Mouse (Mus musculus): ENCODE results near the gene Twistnb. TPM values are rescaled to one million over a fixed set of nuclear protein-coding genes. Genes with fewer than 3 reads are reported as not detected.

Twistnb gene
- polyA plus RNA-seq, 1 experiment from 2014 or later: 51.3 TPM

GRCm38 (mm10) chr12:33433812-33434211 lies 4.4 kb downstream of the Twistnb start:
- peaks cover 5% of the 10 kb centered on the region for H3K4me1 ChIP-seq
- WGBS: 71% methylated on average over 9 of the region's 9 CpGs
- peaks cover 18% of the 10 kb centered on the region; the same call in 1 of the 2 replicates for H3K36me3 ChIP-seq
- no peak overlapping the region for H3K4me2 ChIP-seq
- no peaks in the 10 kb centered on the region for H3K27me3 ChIP-seq
- no peaks in the 10 kb centered on the region for H3K9me3 ChIP-seq
- no peak overlapping the region for H3K27ac ChIP-seq
- H3K4me3 ChIP-seq: no peak overlapping the region
- no peak overlapping the region for H3K9ac ChIP-seq
- no peak for ATAC-seq (ENCODE audit: borderline replicate concordance, extremely low read depth, low FRiP score, low TSS enrichment)

GRCm38 (mm10) chr12:33434758-33435157 lies 5.3 kb downstream of the Twistnb start:
- Histone ChIP-seq H3K9me3 (no peaks in the 10 kb centered on the region), H3K27me3 (no peaks in the 10 kb centered on the region), H3K4me1 (peaks cover 5% of the 10 kb centered on the region), H3K4me3 (no peak overlapping the region), H3K27ac (no peak overlapping the region), H3K36me3 (peaks cover 22% of the 10 kb centered on the region), H3K9ac (no peak overlapping the region), H3K4me2 (no peak overlapping the region)
- no peak for ATAC-seq (ENCODE audit: borderline replicate concordance, extremely low read depth, low FRiP score, low TSS enrichment)
- WGBS: 94% methylated on average over 4 of the region's 4 CpGs

GRCm38 (mm10) chr12:33455418-33455817 lies 26.0 kb downstream of the Twistnb start:
- ATAC-seq (ENCODE audit: borderline replicate concordance, extremely low read depth, low FRiP score, low TSS enrichment): no peak
- Histone ChIP-seq H3K4me2 (no peak overlapping the region), H3K27ac (no peak overlapping the region), H3K4me3 (no peak overlapping the region), H3K27me3 (no peaks in the 10 kb centered on the region), H3K36me3 (no peaks in the 10 kb centered on the region), H3K9me3 (no peaks in the 10 kb centered on the region), H3K9ac (no peak overlapping the region), H3K4me1 (0 out of 2 replicates have a peak, but pooled peaks cover 3% of the 10 kb centered on the region)
- 68% methylated on average over 7 of the region's 7 CpGs for whole genome bisulfite sequencing

GRCm38 (mm10) chr12:33456242-33456641 lies 26.8 kb downstream of the Twistnb start:
- no peaks in the 10 kb centered on the region for H3K9me3 ChIP-seq
- no peaks in the 10 kb centered on the region for H3K36me3 ChIP-seq
- H3K4me2 ChIP-seq: no peak overlapping the region
- WGBS: 40% methylated on average over 5 of the region's 5 CpGs
- no peak overlapping the region for H3K27ac ChIP-seq
- H3K27me3 ChIP-seq: no peaks in the 10 kb centered on the region
- no peak for ATAC-seq (ENCODE audit: borderline replicate concordance, extremely low read depth, low FRiP score, low TSS enrichment)
- no peak overlapping the region for H3K4me3 ChIP-seq
- 0 out of 2 replicates have a peak, but pooled peaks cover 3% of the 10 kb centered on the region for H3K4me1 ChIP-seq
- H3K9ac ChIP-seq: no peak overlapping the region

- Histone ChIP-seq H3K9ac (no peak overlapping the region), H3K4me2 (no peak overlapping the region), H3K9me3 (no peaks in the 10 kb centered on the region), H3K27ac (no peak overlapping the region), H3K4me3 (no peak overlapping the region), H3K36me3 (no peaks in the 10 kb centered on the region), H3K4me1 (no peaks in the 10 kb centered on the region), H3K27me3 (no peaks in the 10 kb centered on the region)
- 22% methylated on average over 5 of the region's 5 CpGs for WGBS
- no peak for ATAC-seq (ENCODE audit: borderline replicate concordance, extremely low read depth, low FRiP score, low TSS enrichment)
Measured at GRCm38 (mm10) chr12:33480975-33481374, 51.5 kb downstream of the Twistnb start.

- WGBS: 79% methylated on average over 2 of the region's 2 CpGs
- Histone ChIP-seq H3K9me3 (no peaks in the 10 kb centered on the region), H3K36me3 (no peaks in the 10 kb centered on the region), H3K4me3 (no peak overlapping the region), H3K9ac (no peak overlapping the region), H3K4me2 (no peak overlapping the region), H3K4me1 (no peaks in the 10 kb centered on the region), H3K27ac (no peak overlapping the region), H3K27me3 (no peaks in the 10 kb centered on the region)
- ATAC-seq (ENCODE audit: borderline replicate concordance, extremely low read depth, low FRiP score, low TSS enrichment): no peak
Measured at GRCm38 (mm10) chr12:33482931-33483330, 53.5 kb downstream of the Twistnb start.

Other genes with a start within 250 kb of the Twistnb start
- 2.2 and 2.6 TPM in 2 replicates for gene Efcab10, start 34.8 kb upstream of the Twistnb start, polyA plus RNA-seq (2015; fragmentation: Nextera tagmentation; extraction: Ambion mirVana)

All from lung, embryonic 15.5 days (tissue).